Mouse (Mus musculus) cerebellum, postnatal 10 days (tissue): ENCODE measurements at regions not wholly inside any gene's neighbourhood (a gene's known extent, or its start where the extent isn't known, plus 50 kb on each side); places are given as distances from the start of the nearest gene placed in this dataset.
A peak's percentile ranks its signal among the peaks of the same experiment; 100 is the strongest.

Source experiments
- DNase-seq, 2 experiments: peaks; one replicate each; pipeline ENCODE4 v3.0.0; 2021; ENCODE audit warnings: mixed read lengths in 2 of 2

GRCm38 (mm10) chr5:101596996-101597395 is 67.8 kb downstream of the Nkx6-1 start:
- no peak for DNase-seq

- no peak for DNase-seq
Observed at GRCm38 (mm10) chr5:101591236-101591635, 73.6 kb downstream of the Nkx6-1 start.

GRCm38 (mm10) chr5:101590341-101591124 is 74.3 kb downstream of the Nkx6-1 start:
- DNase-seq = no peak

GRCm38 (mm10) chr5:101572966-101573365 is 91.8 kb downstream of the Nkx6-1 start:
- DNase-seq = no peak

GRCm38 (mm10) chr5:101565770-101566169 is 99.0 kb downstream of the Nkx6-1 start:
- peak in 1 of 2 experiments; percentile 35 for DNase-seq

- no peak for DNase-seq
Observed at GRCm38 (mm10) chr5:101560366-101560765, 104.4 kb downstream of the Nkx6-1 start.

GRCm38 (mm10) chr5:101558279-101558987 is 106.4 kb downstream of the Nkx6-1 start:
- peak; percentile 90 to 92 for DNase-seq

- DNase-seq = peak; percentile 54 to 55
Observed at GRCm38 (mm10) chr5:101557156-101557555, 107.6 kb downstream of the Nkx6-1 start.

- no peak for DNase-seq
Observed at GRCm38 (mm10) chr5:101543326-101543725, 121.5 kb downstream of the Nkx6-1 start.

GRCm38 (mm10) chr5:101539818-101540217 is 125.0 kb downstream of the Nkx6-1 start:
- DNase-seq = no peak

- DNase-seq = no peak
Observed at GRCm38 (mm10) chr5:101539254-101539549, 125.6 kb downstream of the Nkx6-1 start.

GRCm38 (mm10) chr5:101538410-101539253 is 126.2 kb downstream of the Nkx6-1 start:
- DNase-seq = no peak

- no peak for DNase-seq
Observed at GRCm38 (mm10) chr5:101537518-101538380, 127.0 kb downstream of the Nkx6-1 start.

GRCm38 (mm10) chr5:101535451-101535850 is 129.3 kb downstream of the Nkx6-1 start:
- no peak for DNase-seq

GRCm38 (mm10) chr5:101525346-101525745 is 139.4 kb downstream of the Nkx6-1 start:
- no peak for DNase-seq

GRCm38 (mm10) chr5:101524670-101525069 is 140.1 kb downstream of the Nkx6-1 start:
- DNase-seq = no peak

GRCm38 (mm10) chr5:101523902-101524301 is 140.9 kb downstream of the Nkx6-1 start:
- no peak for DNase-seq

- no peak for DNase-seq
Observed at GRCm38 (mm10) chr5:101523490-101523889, 141.3 kb downstream of the Nkx6-1 start.

- no peak for DNase-seq
Observed at GRCm38 (mm10) chr5:101520935-101521655, 143.7 kb downstream of the Nkx6-1 start.

- DNase-seq = no peak
Observed at GRCm38 (mm10) chr5:101518791-101519547, 145.8 kb downstream of the Nkx6-1 start.

GRCm38 (mm10) chr5:101497698-101498048 is 167.1 kb downstream of the Nkx6-1 start:
- DNase-seq = no peak
